Mouse (Mus musculus): ENCODE results near the gene Arfgef3.

GRCm38 (mm10) chr10:18708641-18709040 is 35.1 kb downstream of the Arfgef3 start:
- no peak for TF ChIP-seq NELFE (IDR thresholded peaks at IDR 0.05; ENCODE audit: low read depth, low read length)
- no peak for TF ChIP-seq CHD1 (IDR thresholded peaks at IDR 0.05; ENCODE audit: low read depth, low read length)
- TF ChIP-seq BHLHE40 (IDR thresholded peaks at IDR 0.05; ENCODE audit: borderline replicate concordance, low read depth, low read length): no peak
- no peak for TF ChIP-seq TAL1 (IDR thresholded peaks at IDR 0.05; ENCODE audit: low read length)

Measured in MEL (cell line).